12 mouse cellular contexts compared by ENCODE assay signal in genomic region chr13:40938485-40939357, GRCm38 (mm10).
DNase-seq lines count a peak whose midpoint lies in the region; ATAC-seq and TF ChIP-seq lines count a peak whose summit lies in the region.
"Had no signal": no experiment of that assay in that cellular context is flagged by ENCODE, and none has a peak within 500 bp of the region (broad histone marks: within the 10 kb centered on the region; RNA-seq: fewer than 3 reads in every experiment).

No protein-coding gene starts in this region.

- TF ChIP-seq CTCF in kidney, adult 2 months (conservative IDR thresholded peaks at IDR 0.05; ENCODE audit: insufficient read depth, insufficient read length, low read depth, low read length) = no peak
- TF ChIP-seq CTCF in brain, embryonic 14.5 days (IDR thresholded peaks at IDR 0.05; ENCODE audit: borderline replicate concordance, extremely low read depth, insufficient read depth, insufficient read length) = no peak

- no peaks in the 10 kb centered on the region for H3K9me3 ChIP-seq in heart, embryonic 10.5 days
- no peaks in the 10 kb centered on the region for H3K9me3 ChIP-seq in lung, embryonic 16.5 days (ENCODE audit: control insufficient read depth, low read length)
- H3K9me3 ChIP-seq: limb, embryonic 10.5 days; midbrain, embryonic 15.5 days had no signal

- DNase-seq in kidney, adult 2 months = peak; percentile 50
- DNase-seq in kidney, adult 11 months = no peak
- peak; percentile 66 for DNase-seq in brain, embryonic 14.5 days (ENCODE audit: low read depth)
- DNase-seq in heart, embryonic 10.5 days (ENCODE audit: low spot score) = no peak
- DNase-seq in thymus, postnatal 14 days = no peak
- no peak for DNase-seq in adrenal gland, postnatal 25 days
- no peak for DNase-seq in cerebellum, postnatal 4 days (ENCODE audit: low spot score in 2 of 2)
- DNase-seq: kidney, adult 18-20 months had no signal

- WGBS in kidney, adult 2 months = 41% methylated on average over 11 of the region's 11 CpGs
- WGBS in heart, embryonic 10.5 days = 76% methylated on average over 11 of the region's 11 CpGs
- WGBS in lung, embryonic 16.5 days = 53% methylated on average over 11 of the region's 11 CpGs

- TF ChIP-seq POLR2A in kidney, adult 2 months (IDR thresholded peaks at IDR 0.05; ENCODE audit: low read depth, low read length) = no peak
- TF ChIP-seq POLR2A in brain, embryonic 14.5 days (IDR thresholded peaks at IDR 0.05; ENCODE audit: borderline replicate concordance, extremely low read depth, insufficient read depth, insufficient read length, poor library complexity, severe bottlenecking) = no peak

- no peaks in the 10 kb centered on the region for H3K27me3 ChIP-seq in kidney, adult 2 months (replicated peaks; ENCODE audit: control insufficient read depth, insufficient read depth, low read length)
- no peaks in the 10 kb centered on the region for H3K27me3 ChIP-seq in heart, embryonic 10.5 days (ENCODE audit: insufficient read depth, poor library complexity, severe bottlenecking)
- no peaks in the 10 kb centered on the region for H3K27me3 ChIP-seq in lung, embryonic 16.5 days (ENCODE audit: control insufficient read depth, insufficient read depth, low read depth, low read length)
- H3K27me3 ChIP-seq: CH12.LX; midbrain, embryonic 15.5 days had no signal

- H3K4me2 ChIP-seq in lung, embryonic 16.5 days (ENCODE audit: low read depth, low read length) = no peak overlapping the region
- H3K4me2 ChIP-seq: midbrain, embryonic 15.5 days had no signal

- H3K36me3 ChIP-seq in kidney, adult 2 months (ENCODE audit: control insufficient read depth, insufficient read depth, low read length) = no peaks in the 10 kb centered on the region
- no peaks in the 10 kb centered on the region; the same call in 1 of the 2 replicates for H3K36me3 ChIP-seq in heart, embryonic 10.5 days
- no peaks in the 10 kb centered on the region for H3K36me3 ChIP-seq in lung, embryonic 16.5 days (ENCODE audit: control insufficient read depth, insufficient read depth, low read length)
- H3K36me3 ChIP-seq: limb, embryonic 10.5 days; midbrain, embryonic 15.5 days had no signal

- no peak overlapping the region for H3K27ac ChIP-seq in kidney, adult 2 months (ENCODE audit: insufficient read depth, low read depth, low read length)
- H3K27ac ChIP-seq in heart, embryonic 10.5 days = peak overlapping the region; percentile 67
- H3K27ac ChIP-seq in lung, embryonic 16.5 days (ENCODE audit: low read length) = peak overlapping the region; percentile 41
- H3K27ac ChIP-seq: limb, embryonic 10.5 days; midbrain, embryonic 15.5 days had no signal

- no peak overlapping the region for H3K9ac ChIP-seq in lung, embryonic 16.5 days (ENCODE audit: low read length)
- H3K9ac ChIP-seq: midbrain, embryonic 15.5 days had no signal

- ATAC-seq in lung, embryonic 16.5 days (ENCODE audit: low read depth) = peak; percentile 70
- ATAC-seq: midbrain, embryonic 15.5 days had no signal

- no peak overlapping the region for H3K4me3 ChIP-seq in kidney, adult 2 months (ENCODE audit: insufficient read depth, low read depth, low read length)
- H3K4me3 ChIP-seq in heart, embryonic 10.5 days = no peak overlapping the region
- H3K4me3 ChIP-seq in lung, embryonic 16.5 days (ENCODE audit: low read length) = no peak overlapping the region
- H3K4me3 ChIP-seq: limb, embryonic 10.5 days; midbrain, embryonic 15.5 days had no signal

- H3K4me1 ChIP-seq in kidney, adult 2 months (ENCODE audit: control insufficient read depth, insufficient read depth, low read length) = peaks cover 27% of the 10 kb centered on the region
- H3K4me1 ChIP-seq in heart, embryonic 10.5 days = no peaks in the 10 kb centered on the region; the same call in 1 of the 2 replicates
- peaks cover 5% of the 10 kb centered on the region; the same call in 1 of the 2 replicates for H3K4me1 ChIP-seq in lung, embryonic 16.5 days (replicated peaks; ENCODE audit: control insufficient read depth, insufficient read depth, low read length)
- H3K4me1 ChIP-seq: limb, embryonic 10.5 days; midbrain, embryonic 15.5 days had no signal

Comparison
In these comparisons a context has a peak if more than half of its experiments do, and no peak if none do; other contexts are left out.
1. DNase-seq: peak in kidney, adult 2 months (single experiment) and brain, embryonic 14.5 days (single experiment); none in kidney, adult 11 months (single experiment), heart, embryonic 10.5 days (single experiment), thymus, postnatal 14 days (single experiment), adrenal gland, postnatal 25 days (single experiment) and cerebellum, postnatal 4 days (0 of 2).